Comparison of ENCODE assay signal across 24 mouse cellular contexts in the genomic region with DNA sequence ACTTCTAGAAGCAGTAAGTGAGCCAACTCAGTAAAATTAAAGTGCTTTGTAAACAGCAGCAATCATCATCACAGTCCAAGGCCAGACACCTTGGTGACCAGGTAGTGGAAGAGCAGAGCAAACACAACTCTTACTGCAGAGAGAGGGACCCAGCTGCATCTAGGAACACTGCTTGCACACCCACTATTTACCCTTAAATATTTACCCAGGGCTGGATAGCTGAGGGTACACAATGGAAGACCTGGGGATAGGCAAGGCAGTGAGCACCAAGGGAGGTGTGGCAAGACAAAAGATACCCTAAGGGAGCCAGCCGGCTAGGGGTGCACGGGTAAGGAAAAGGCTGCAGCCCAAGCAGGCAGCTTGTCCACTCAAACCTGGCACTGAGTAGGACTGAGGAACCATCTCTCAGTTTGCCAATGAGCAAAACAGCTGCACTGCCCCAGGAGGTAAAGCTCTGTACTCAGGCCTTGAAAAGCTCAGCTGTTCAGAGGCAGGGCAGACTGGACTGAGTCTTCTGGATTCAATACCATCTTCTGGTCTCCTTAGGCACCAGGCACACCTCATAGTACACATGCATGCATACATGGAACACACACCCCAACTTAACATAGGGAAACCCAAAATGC. TPM values are rescaled to one million over a fixed set of nuclear protein-coding genes. Genes with fewer than 3 reads are reported as not detected.
DNase-seq lines count a peak whose midpoint lies in the region; ATAC-seq and TF ChIP-seq lines count a peak whose summit lies in the region.
"Had no signal": no experiment of that assay in that cellular context is flagged by ENCODE, and none has a peak within 500 bp of the region (broad histone marks: within the 10 kb centered on the region; RNA-seq: fewer than 3 reads in every experiment).

No protein-coding gene starts in this region.

- peaks cover 26% of the 10 kb centered on the region for H3K4me1 ChIP-seq in intestine, embryonic 14.5 days (replicated peaks; ENCODE audit: control insufficient read depth, insufficient read depth, low read length)
- peaks cover 59% of the 10 kb centered on the region for H3K4me1 ChIP-seq in liver, embryonic 12.5 days

- H3K27ac ChIP-seq in intestine, embryonic 14.5 days (ENCODE audit: low read depth), result no peak overlapping the region
- H3K27ac ChIP-seq in liver, embryonic 12.5 days, result no peak overlapping the region
- H3K27ac ChIP-seq: forebrain, embryonic 12.5 days; hindbrain, embryonic 10.5 days; left cerebral cortex, adult 2 months; macrophage; neural tube, embryonic 12.5 days had no signal

- no peak overlapping the region for H3K9ac ChIP-seq in intestine, embryonic 14.5 days (ENCODE audit: low read length)
- no peak overlapping the region for H3K9ac ChIP-seq in liver, embryonic 12.5 days
- H3K9ac ChIP-seq: forebrain, embryonic 12.5 days; neural tube, embryonic 12.5 days had no signal

- H3K36me3 ChIP-seq in intestine, embryonic 14.5 days (ENCODE audit: control insufficient read depth, insufficient read depth, low read length), result peaks cover 4% of the 10 kb centered on the region; the same call in 1 of the 2 replicates
- peaks cover 40% of the 10 kb centered on the region for H3K36me3 ChIP-seq in liver, embryonic 12.5 days
- peaks cover 4% of the 10 kb centered on the region for H3K36me3 ChIP-seq in myocyte (ENCODE audit: control insufficient read depth, insufficient read depth)

- intact Hi-C loops in heart, postnatal 36 days (cut with DNase I), result no loop called here
- intact Hi-C loops in left cerebral cortex, postnatal 36 days (cut with DNase I), result no loop called here

- peaks cover 56% of the 10 kb centered on the region for H3K79me2 ChIP-seq in myocyte (ENCODE audit: control insufficient read depth, insufficient read depth)

- WGBS in intestine, embryonic 14.5 days, result 72% methylated on average over 2 of the region's 2 CpGs
- 77% methylated on average over 2 of the region's 2 CpGs for WGBS in liver, embryonic 12.5 days (ENCODE audit: insufficient replicate concordance)

- no peaks in the 10 kb centered on the region for H3K27me3 ChIP-seq in intestine, embryonic 14.5 days (replicated peaks; ENCODE audit: control insufficient read depth, insufficient read depth, low read length)
- H3K27me3 ChIP-seq in liver, embryonic 12.5 days (replicated peaks), result no peaks in the 10 kb centered on the region
- no peaks in the 10 kb centered on the region for H3K27me3 ChIP-seq in myocyte (ENCODE audit: control insufficient read depth, insufficient read depth, insufficient read length)
- H3K27me3 ChIP-seq: CH12.LX; forebrain, embryonic 12.5 days; neural tube, embryonic 12.5 days had no signal

- peak; percentile 79 for DNase-seq in heart, adult 11 months
- DNase-seq in heart, postnatal 36 days, result no peak
- DNase-seq in intestine, embryonic 14.5 days (ENCODE audit: low spot score), result no peak
- no peak for DNase-seq in left cerebral cortex, postnatal 36 days (ENCODE audit: low spot score in 2 of 2)
- DNase-seq in thymus, postnatal 36 days, result no peak
- DNase-seq in layer of hippocampus, adult 9-10 months (ENCODE audit: low spot score), result no peak
- DNase-seq: adrenal gland, postnatal 25 days; cerebellum, adult 2 months; cerebellum, postnatal 36 days; gastrocnemius, postnatal 36 days; kidney, postnatal 36 days; layer of hippocampus, adult 9-11 months; right cerebral cortex, postnatal 4 days had no signal

- no peak overlapping the region for H3ac ChIP-seq in myocyte (ENCODE audit: control insufficient read depth, insufficient read length)

- no peak overlapping the region for H3K4me2 ChIP-seq in intestine, embryonic 14.5 days (ENCODE audit: low read length)
- no peak overlapping the region for H3K4me2 ChIP-seq in liver, embryonic 12.5 days
- no peak overlapping the region for H3K4me2 ChIP-seq in myocyte (ENCODE audit: low read depth)
- H3K4me2 ChIP-seq: forebrain, embryonic 12.5 days; midbrain, embryonic 11.5 days; neural tube, embryonic 12.5 days had no signal

- ATAC-seq in intestine, embryonic 14.5 days (replicated peaks; ENCODE audit: low FRiP score, low TSS enrichment, low read depth), result 0 out of 2 replicates have a peak, but pooled peaks have one; percentile 32
- ATAC-seq in liver, embryonic 12.5 days, result peak; percentile 27; the same call in 1 of the 2 replicates

- H3K4me3 ChIP-seq in intestine, embryonic 14.5 days (ENCODE audit: low read depth, low read length), result no peak overlapping the region
- no peak overlapping the region for H3K4me3 ChIP-seq in liver, embryonic 12.5 days
- H3K4me3 ChIP-seq in myocyte, result no peak overlapping the region
- H3K4me3 ChIP-seq: forebrain, embryonic 12.5 days; hindbrain, embryonic 10.5 days; left cerebral cortex, adult 2 months; neural tube, embryonic 12.5 days had no signal

- TF ChIP-seq POLR2A in myocyte (IDR thresholded peaks at IDR 0.05; ENCODE audit: insufficient read length, low read depth), result no peak

- no peaks in the 10 kb centered on the region for H3K9me3 ChIP-seq in intestine, embryonic 14.5 days (ENCODE audit: control insufficient read depth, low read length)
- no peaks in the 10 kb centered on the region for H3K9me3 ChIP-seq in liver, embryonic 12.5 days (replicated peaks)
- H3K9me3 ChIP-seq: forebrain, embryonic 12.5 days; hindbrain, embryonic 10.5 days; neural tube, embryonic 12.5 days had no signal

TF ChIP-seq in myocyte, 11 proteins besides CTCF, POLR2A, EP300 and RAD21:
- TF ChIP-seq POLR2AphosphoS2 (IDR thresholded peaks at IDR 0.05; ENCODE audit: insufficient read length, low read depth), result no peak
- TF ChIP-seq TCF3 (IDR thresholded peaks at IDR 0.05; ENCODE audit: insufficient read length, low read depth), result no peak
- peak; percentile 4 for TF ChIP-seq TCF12 (IDR thresholded peaks at IDR 0.05; ENCODE audit: insufficient read depth, poor library complexity, severe bottlenecking)
- TF ChIP-seq MYOD1 (IDR thresholded peaks at IDR 0.05; ENCODE audit: control insufficient read depth in 1 of 3, insufficient read length in 2 of 3, low read depth in 2 of 3), result peak; percentile 27 to 68 (median 57)
- no peak for TF ChIP-seq CEBPB (IDR thresholded peaks at IDR 0.05; ENCODE audit: insufficient read depth, poor library complexity, severe bottlenecking)
- no peak for TF ChIP-seq SRF (IDR thresholded peaks at IDR 0.05; ENCODE audit: control insufficient read depth, insufficient read length, low read depth)
- no peak for TF ChIP-seq MAX (IDR thresholded peaks at IDR 0.05; ENCODE audit: low read depth)
- TF ChIP-seq REST (IDR thresholded peaks at IDR 0.05; ENCODE audit: insufficient read depth, insufficient read length), result no peak
- no peak for TF ChIP-seq USF1 (IDR thresholded peaks at IDR 0.05; ENCODE audit: low read depth)
- peak in 2 of 3 experiments; percentile 71 to 78 for TF ChIP-seq MYOG (IDR thresholded peaks at IDR 0.05; ENCODE audit: control insufficient read depth in 1 of 3, insufficient read depth in 1 of 3, insufficient read length in 2 of 3, low read depth in 2 of 3)
- no peak for TF ChIP-seq E2F4 (IDR thresholded peaks at IDR 0.05; ENCODE audit: insufficient read depth)

RNA-seq across cellular contexts. Expression of gene Ppp1r37, which starts 15.4 kb away (rescaled TPM):
- 10 to 100 TPM; 56.0 to 59.3 TPM for total RNA-seq in heart, postnatal 36 days (2021)
- 4.4 and 6.0 TPM in 2 replicates for polyA plus RNA-seq in intestine, embryonic 14.5 days (2014; fragmentation: Nextera tagmentation; extraction: Ambion mirVana)
- polyA plus RNA-seq in liver, embryonic 12.5 days (2016; fragmentation: Nextera tagmentation; extraction: Ambion mirVana), result 19.1 and 20.2 TPM in 2 replicates
- 48.4 TPM for polyA plus RNA-seq in myocyte (2012; fragmentation: generic; extraction: Trizol)
- 100 to 1,000 TPM; 135 to 140 TPM for total RNA-seq in left cerebral cortex, postnatal 36 days (2021)

RNA-seq across cellular contexts. Expression of gene Zfp296, which starts 29.6 kb away (rescaled TPM):
- under 1 TPM in 1 of 2 experiments, not detected in 1; 0.50 TPM for total RNA-seq in heart, postnatal 36 days (2021)
- 1.1 and 1.4 TPM in 2 replicates for polyA plus RNA-seq in intestine, embryonic 14.5 days (2014; fragmentation: Nextera tagmentation; extraction: Ambion mirVana)
- polyA plus RNA-seq in liver, embryonic 12.5 days (2016; fragmentation: Nextera tagmentation; extraction: Ambion mirVana), result 1.5 TPM in 2 replicates
- 1.5 TPM for polyA plus RNA-seq in myocyte (2012; fragmentation: generic; extraction: Trizol)
- total RNA-seq in left cerebral cortex, postnatal 36 days (2021), result 1 to 10 TPM; 1.2 to 1.3 TPM

RNA-seq across cellular contexts. Expression of gene Nkpd1, which starts 29.8 kb away (rescaled TPM):
- total RNA-seq in heart, postnatal 36 days (2021), result not detected
- 0.09 and 0.27 TPM in 2 replicates for polyA plus RNA-seq in intestine, embryonic 14.5 days (2014; fragmentation: Nextera tagmentation; extraction: Ambion mirVana)
- not detected in 2 replicates for polyA plus RNA-seq in liver, embryonic 12.5 days (2016; fragmentation: Nextera tagmentation; extraction: Ambion mirVana)
- polyA plus RNA-seq in myocyte (2012; fragmentation: generic; extraction: Trizol), result 0.06 TPM
- total RNA-seq in left cerebral cortex, postnatal 36 days (2021), result under 1 TPM; 0.68 to 0.94 TPM
- total RNA-seq: adrenal gland, postnatal 25 days; gastrocnemius, postnatal 36 days; monocyte, adult 5-6 weeks had no signal
- polyA plus RNA-seq: forebrain, embryonic 12.5 days; heart, embryonic 16.5 days; macrophage; midbrain, embryonic 11.5 days had no signal

RNA-seq across cellular contexts. Expression of gene Gemin7, which starts 29.9 kb away (rescaled TPM):
- total RNA-seq in heart, postnatal 36 days (2021), result 10 to 100 TPM; 44.1 to 47.8 TPM
- 176 and 180 TPM in 2 replicates for polyA plus RNA-seq in intestine, embryonic 14.5 days (2014; fragmentation: Nextera tagmentation; extraction: Ambion mirVana)
- polyA plus RNA-seq in liver, embryonic 12.5 days (2016; fragmentation: Nextera tagmentation; extraction: Ambion mirVana), result 101 TPM in 2 replicates
- polyA plus RNA-seq in myocyte (2012; fragmentation: generic; extraction: Trizol), result 89.8 TPM
- total RNA-seq in left cerebral cortex, postnatal 36 days (2021), result 10 to 100 TPM; 52.6 to 54.1 TPM

RNA-seq across cellular contexts. Expression of gene Trappc6a, which starts 39.3 kb away (rescaled TPM):
- total RNA-seq in heart, postnatal 36 days (2021), result 10 to 100 TPM; 32.9 to 37.4 TPM
- 113 TPM in 2 replicates for polyA plus RNA-seq in intestine, embryonic 14.5 days (2014; fragmentation: Nextera tagmentation; extraction: Ambion mirVana)
- polyA plus RNA-seq in liver, embryonic 12.5 days (2016; fragmentation: Nextera tagmentation; extraction: Ambion mirVana), result 68.4 and 68.6 TPM in 2 replicates
- 57.3 TPM for polyA plus RNA-seq in myocyte (2012; fragmentation: generic; extraction: Trizol)
- 10 to 100 TPM; 18.2 to 19.5 TPM for total RNA-seq in left cerebral cortex, postnatal 36 days (2021)
